Mouse (Mus musculus): Measurements from ENCODE around the gene Gm5458.
"Not testable (repeated sequence)": the region's sequence is repeated elsewhere in the genome, so short reads cannot be mapped to it uniquely, and the experiment has no call there.

The Gm5458 gene

DNA sequence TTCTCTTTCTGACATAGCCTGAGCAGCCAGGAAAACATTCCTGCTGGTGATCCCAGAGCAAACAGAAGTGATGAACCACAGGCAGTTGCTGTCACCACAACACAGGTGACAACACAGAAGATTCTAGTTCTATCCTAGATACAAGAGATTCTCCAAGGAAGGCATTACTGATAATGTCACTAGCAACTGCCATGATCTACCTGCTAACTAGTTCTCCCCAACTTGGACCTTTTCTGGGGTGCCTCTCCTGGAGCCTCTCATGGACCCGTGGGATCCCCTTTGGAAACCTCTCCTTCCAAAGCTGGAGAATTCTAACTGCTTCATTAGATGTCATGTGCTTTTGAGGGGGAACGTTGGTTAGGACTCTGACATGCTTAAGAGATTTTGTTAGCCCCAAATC is at the start of gene Gm5458:
Gene Gm5458, minus strand, starts transcription at position 101 of the 400 bp plus-strand sequence.
- not testable (repeated sequence) for DNase-seq (ENCODE audit: low read depth in 2 of 2, low spot score in 2 of 2)

DNA sequence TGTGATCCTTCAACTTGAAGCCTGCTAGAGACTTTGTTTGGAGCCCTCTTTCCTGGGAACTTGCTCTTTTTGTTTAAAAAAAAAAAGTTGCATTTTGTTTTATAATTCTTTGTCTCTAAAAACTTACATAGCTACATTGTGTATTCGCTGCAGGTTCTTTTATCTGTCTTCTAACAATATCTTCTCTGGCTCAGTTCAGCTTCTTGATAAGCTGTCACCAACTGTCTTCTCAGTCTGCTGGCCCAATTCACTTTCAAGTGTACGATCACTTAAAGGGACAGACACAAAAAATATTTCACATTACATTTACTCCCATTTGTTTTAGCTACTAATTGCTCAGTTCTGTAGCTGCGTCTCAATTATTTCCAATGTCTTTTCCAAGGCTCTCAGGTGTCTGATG is 43.9 kb upstream of the Gm5458 start:
- DNase-seq (ENCODE audit: low read depth in 2 of 2, low spot score in 2 of 2) = no peak

DNA sequence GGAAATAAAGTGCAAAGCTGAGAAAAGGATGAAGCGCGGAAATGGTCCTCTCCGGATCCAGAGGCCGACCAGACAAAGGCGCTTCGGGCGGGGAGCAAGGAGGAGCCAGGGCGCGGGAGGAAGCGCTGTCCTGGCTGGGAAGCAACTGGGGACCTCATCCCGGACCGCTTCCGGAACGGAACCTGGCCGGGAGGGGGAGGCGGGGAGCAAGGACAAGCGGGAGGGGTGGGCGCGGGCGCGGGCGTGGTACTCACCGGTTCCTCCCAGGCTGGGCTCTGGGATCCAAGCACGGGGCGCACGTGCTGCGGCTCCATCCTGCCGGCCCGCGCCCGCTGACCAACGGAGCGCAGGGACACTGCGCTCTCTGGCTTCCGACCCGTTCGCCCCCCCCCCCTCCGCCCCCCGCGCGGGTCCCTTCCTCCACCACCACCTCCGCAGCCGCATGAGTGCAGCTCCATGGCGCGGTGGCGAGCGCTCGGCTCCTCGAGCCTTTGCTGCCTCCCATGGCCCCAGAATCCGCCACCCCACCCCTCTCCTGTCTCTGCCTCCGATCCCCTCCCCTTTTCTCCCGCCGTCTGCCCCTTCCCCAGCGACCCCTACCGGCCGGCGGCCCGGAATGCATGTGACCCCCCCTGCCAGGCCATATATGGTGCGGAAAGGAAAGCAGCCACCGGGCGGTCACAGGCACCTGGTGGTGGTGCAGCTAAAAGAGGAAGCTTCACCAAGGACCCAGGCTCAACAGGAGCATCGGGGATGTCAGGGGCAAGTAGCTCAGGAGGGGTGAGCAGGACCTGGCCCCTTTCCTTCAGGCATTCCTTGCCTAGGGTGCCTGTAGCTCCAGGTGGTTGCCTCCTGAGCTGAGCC is 17.3 kb downstream of the Gm5458 start, which contains the start of gene Gm2237:
Gene Gm2237, minus strand, starts transcription at position 332 of the 864 bp plus-strand sequence.
- DNase-seq (ENCODE audit: low read depth in 2 of 2, low spot score in 2 of 2) = not testable (repeated sequence)

DNA sequence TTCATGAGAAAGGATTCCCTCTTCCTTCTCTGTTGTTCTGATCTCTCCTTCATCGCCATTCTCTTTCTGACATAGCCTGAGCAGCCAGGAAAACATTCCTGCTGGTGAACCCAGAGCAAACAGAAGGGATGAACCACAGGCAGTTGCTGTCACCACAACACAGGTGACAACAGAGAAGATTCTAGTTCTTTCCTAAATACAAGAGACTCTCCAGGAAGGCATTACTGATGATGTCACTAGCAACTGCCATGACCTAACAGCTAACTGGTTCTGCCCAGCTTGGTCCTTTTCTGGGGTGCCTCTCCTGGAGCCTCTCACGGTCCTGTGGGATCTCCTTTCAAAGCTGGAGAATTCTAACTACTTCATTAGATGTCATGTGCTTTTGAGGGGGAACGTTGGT is 52.5 kb downstream of the Gm5458 start, which contains the start of gene Gm2244:
Gene Gm2244, minus strand, starts transcription at position 101 of the 400 bp plus-strand sequence.
- DNase-seq (ENCODE audit: low read depth in 2 of 2, low spot score in 2 of 2) = not testable (repeated sequence)

Measured in CD8-positive naive resting alpha-beta T cell, adult 2 months (primary cell).